Mouse (Mus musculus) neural tube, embryonic 10.5 days (tissue): ENCODE results near the gene Polr3e.
A peak's percentile ranks its signal among the peaks of the same experiment; 100 is the strongest.

Experiments
- DNase-seq: peaks from one replicate; pipeline ENCODE4 v3.0.0-alpha.2; 2017; ENCODE audit warnings: low spot score; ENCODE audit errors: extremely low spot score

Gene Polr3e

DNA sequence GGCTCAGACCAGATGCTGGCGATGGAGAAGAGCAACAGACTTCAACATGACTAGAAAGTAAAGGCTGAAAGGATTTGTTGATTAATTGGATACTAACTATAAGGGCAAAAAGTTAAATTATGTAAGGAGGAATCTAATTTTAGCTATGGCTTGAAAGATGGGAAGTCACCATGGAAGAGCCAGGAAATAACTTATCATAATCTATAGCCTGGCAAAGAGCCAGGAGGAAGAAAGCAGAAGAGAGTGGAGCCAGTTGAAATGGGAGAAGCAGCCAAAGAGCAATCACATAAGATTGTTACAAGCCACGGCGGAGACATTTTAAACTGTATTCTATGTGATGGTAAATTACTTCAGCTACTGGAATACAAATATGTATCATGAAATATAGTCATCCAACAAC lies 56.5 kb downstream of the Polr3e start:
- DNase-seq, result no peak

GRCm38 (mm10) chr7:120977063-120977462 lies 59.5 kb downstream of the Polr3e start:
- DNase-seq, result no peak

DNA sequence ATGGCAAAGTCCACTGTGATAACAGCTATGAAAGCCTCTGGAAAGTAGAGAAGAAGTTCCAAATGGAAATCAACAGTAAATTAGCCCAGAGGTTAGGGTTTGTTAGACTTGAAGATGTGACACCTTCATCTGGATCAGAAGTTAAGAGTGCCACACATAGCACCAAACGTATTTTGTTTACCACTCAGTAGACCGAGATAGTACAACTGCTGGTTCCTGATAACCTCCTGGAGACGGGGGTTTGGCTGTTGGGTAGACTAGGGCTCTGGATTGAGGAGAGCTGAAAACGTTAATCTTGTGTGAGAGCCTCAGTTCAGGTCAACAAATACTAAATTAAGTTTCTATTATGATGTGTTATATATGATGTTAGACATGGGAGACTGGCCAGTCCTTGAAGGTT lies 62.5 kb downstream of the Polr3e start:
- DNase-seq, result no peak

GRCm38 (mm10) chr7:120980931-120981924 lies 63.7 kb downstream of the Polr3e start:
- DNase-seq, result peak; percentile 66

- DNase-seq, result peak; percentile 91
Measured at GRCm38 (mm10) chr7:120982200-120982841, 64.8 kb downstream of the Polr3e start, which contains the start of the genes Cdr2 and Mfsd13b. Gene Cdr2, minus strand, starts transcription at chr7:120982312. Gene Mfsd13b, plus strand, starts transcription at chr7:120982509.

GRCm38 (mm10) chr7:120982968-120983367 lies 65.4 kb downstream of the Polr3e start:
- no peak for DNase-seq

GRCm38 (mm10) chr7:120991191-120991590 lies 73.6 kb downstream of the Polr3e start:
- no peak for DNase-seq
